6 mouse cellular contexts compared by ENCODE assay signal in genomic region chr12:3049546-3049945, GRCm38 (mm10).
A peak's percentile ranks its signal among the peaks of the same experiment; 100 is the strongest.
DNase-seq lines count a peak whose midpoint lies in the region.

No protein-coding gene starts in this region.

- DNase-seq in adrenal gland, adult (ENCODE audit: inconsistent age in 2 of 2, low spot score in 1 of 2): peak; percentile 54 to 86
- DNase-seq in adrenal gland, adult 2 months: peak; percentile 66
- peak; percentile 57 for DNase-seq in adrenal gland, adult 8-10 months
- DNase-seq in adrenal gland, postnatal 14 days: peak; percentile 16
- peak; percentile 16 to 56 for DNase-seq in adrenal gland, postnatal 36 days
- DNase-seq in retina, embryonic 14.5 days (ENCODE audit: low spot score): peak; percentile 0

Comparison
In these comparisons a context has a peak if more than half of its experiments do, and no peak if none do; other contexts are left out.
1. Peak in every context shown above with its lines: DNase-seq.
2. DNase-seq: peak in every context shown above with its lines; median percentile 70 in adrenal gland, adult; 66 in adrenal gland, adult 2 months; 57 in adrenal gland, adult 8-10 months; 36 in adrenal gland, postnatal 36 days; 16 in adrenal gland, postnatal 14 days; 0 in retina, embryonic 14.5 days.